Mouse (Mus musculus) kidney, adult 2 months (tissue): Measurements from ENCODE around the gene Ankrd11. TPM values are rescaled to one million over a fixed set of nuclear protein-coding genes. Genes with fewer than 3 reads are reported as not detected.

ENCODE experiments used
- DNase-seq: peaks from one replicate; pipeline ENCODE4 v3.0.0; 2021
- H3K27ac ChIP-seq: fragments of 200-500 bp; 2 replicates; pipeline ENCODE4 v1.5.1; 2012; ENCODE audit warnings: low read depth, low read length, control low read depth, inconsistent platforms; ENCODE audit not compliant: insufficient read depth
- H3K27me3 ChIP-seq: fragments of 200-500 bp; replicated peaks from 2 replicates; pipeline ENCODE4 v1.6.1; 2012; ENCODE audit warnings: mild to moderate bottlenecking, moderate library complexity, low read length, inconsistent platforms; ENCODE audit not compliant: control insufficient read depth, insufficient read depth
- H3K36me3 ChIP-seq: fragments of 200-500 bp; 2 replicates; pipeline ENCODE4 v1.6.1; 2012; ENCODE audit warnings: mild to moderate bottlenecking, moderate library complexity, low read length, inconsistent platforms; ENCODE audit not compliant: control insufficient read depth, insufficient read depth
- H3K4me1 ChIP-seq: fragments of 200-500 bp; 2 replicates; pipeline ENCODE4 v1.6.1; 2011; ENCODE audit warnings: low read length; ENCODE audit not compliant: control insufficient read depth, insufficient read depth
- H3K4me3 ChIP-seq: fragments of 200-500 bp; 2 replicates; pipeline ENCODE4 v1.5.1; 2011; ENCODE audit warnings: mild to moderate bottlenecking, low read depth, low read length, control low read depth; ENCODE audit not compliant: insufficient read depth
- CTCF ChIP-seq: fragments of 200-500 bp; conservative IDR thresholded peaks from 2 replicates; pipeline ENCODE4 v1.5.1; 2011; ENCODE audit warnings: low read depth, mild to moderate bottlenecking, control low read depth, low read length, moderate library complexity, mixed read lengths; ENCODE audit not compliant: insufficient read depth, insufficient read length
- POLR2A ChIP-seq: fragments of 200-500 bp; IDR thresholded peaks from one replicate; pipeline ENCODE4 v1.6.1; 2011; ENCODE audit warnings: low read depth, low read length, control low read depth
- WGBS: fragments of 180-500 bp; shearing (Covaris S2); methylation state at CpG from one replicate; pipeline ENCODE4 v1.1.7; 2018; 5-methylcytosine and 5-hydroxymethylcytosine counted together
- polyA plus RNA-seq: library from polyadenylated mRNA; depleted of rRNA; stranded (reverse); fragments of >200 nt; gene quantifications from 2 replicates; pipeline ENCODE4 v1.2.3, GENCODE M21; 2012

Gene Ankrd11
- polyA plus RNA-seq, 1 experiment = 32.7 TPM

- TF ChIP-seq POLR2A = no peak
- TF ChIP-seq CTCF = no peak
- Histone ChIP-seq H3K4me1 (peaks cover 27% of the 10 kb centered on the region), H3K27me3 (no peaks in the 10 kb centered on the region), H3K4me3 (no peak overlapping the region), H3K36me3 (no peaks in the 10 kb centered on the region), H3K27ac (no peak overlapping the region)
- 38% methylated on average over 1 of the region's 1 CpGs for WGBS
- no peak for DNase-seq
Observed at GRCm38 (mm10) chr8:122935118-122935517, 107.0 kb downstream of the Ankrd11 start.

- Histone ChIP-seq H3K4me1 (peaks cover 27% of the 10 kb centered on the region), H3K36me3 (no peaks in the 10 kb centered on the region), H3K27ac (no peak overlapping the region), H3K27me3 (no peaks in the 10 kb centered on the region), H3K4me3 (no peak overlapping the region)
- TF ChIP-seq POLR2A = no peak
- TF ChIP-seq CTCF = no peak
- no peak for DNase-seq
Observed at GRCm38 (mm10) chr8:122933973-122934372, 108.1 kb downstream of the Ankrd11 start.

- H3K36me3 ChIP-seq = no peaks in the 10 kb centered on the region
- 73% methylated on average over 2 of the region's 2 CpGs for WGBS
- peaks cover 23% of the 10 kb centered on the region for H3K4me1 ChIP-seq
- no peaks in the 10 kb centered on the region for H3K27me3 ChIP-seq
- no peak overlapping the region for H3K27ac ChIP-seq
- DNase-seq = no peak
- H3K4me3 ChIP-seq = no peak overlapping the region
- TF ChIP-seq POLR2A (no peak), CTCF (no peak)
Observed at GRCm38 (mm10) chr8:122932561-122932959, 109.5 kb downstream of the Ankrd11 start.

- no peak for TF ChIP-seq POLR2A
- no peak for TF ChIP-seq CTCF
- Histone ChIP-seq H3K4me3 (no peak overlapping the region), H3K4me1 (peaks cover 18% of the 10 kb centered on the region), H3K36me3 (no peaks in the 10 kb centered on the region), H3K27ac (no peak overlapping the region), H3K27me3 (no peaks in the 10 kb centered on the region)
- no peak for DNase-seq
- WGBS = 50% methylated on average over 3 of the region's 3 CpGs
Observed at GRCm38 (mm10) chr8:122931834-122932560, 110.1 kb downstream of the Ankrd11 start.

GRCm38 (mm10) chr8:122928631-122929224 is 113.3 kb downstream of the Ankrd11 start:
- TF ChIP-seq CTCF (no peak), POLR2A (no peak)
- no peak overlapping the region for H3K27ac ChIP-seq
- peaks cover 19% of the 10 kb centered on the region for H3K4me1 ChIP-seq
- no peak overlapping the region for H3K4me3 ChIP-seq
- peak; percentile 45 for DNase-seq
- H3K36me3 ChIP-seq = no peaks in the 10 kb centered on the region
- 72% methylated on average over 7 of the region's 7 CpGs for WGBS
- no peaks in the 10 kb centered on the region for H3K27me3 ChIP-seq

- Histone ChIP-seq H3K4me1 (peaks cover 17% of the 10 kb centered on the region), H3K4me3 (no peak overlapping the region), H3K36me3 (no peaks in the 10 kb centered on the region), H3K27me3 (no peaks in the 10 kb centered on the region), H3K27ac (no peak overlapping the region)
- 59% methylated on average over 3 of the region's 3 CpGs for WGBS
- DNase-seq = no peak
- TF ChIP-seq CTCF = no peak
- no peak for TF ChIP-seq POLR2A
Observed at GRCm38 (mm10) chr8:122927841-122928240, 114.2 kb downstream of the Ankrd11 start.

GRCm38 (mm10) chr8:122926782-122927181 is 115.3 kb downstream of the Ankrd11 start:
- no peaks in the 10 kb centered on the region for H3K27me3 ChIP-seq
- H3K27ac ChIP-seq = no peak overlapping the region
- DNase-seq = no peak
- H3K4me3 ChIP-seq = no peak overlapping the region
- no peaks in the 10 kb centered on the region for H3K36me3 ChIP-seq
- TF ChIP-seq POLR2A (no peak), CTCF (peak; percentile 51)
- peaks cover 17% of the 10 kb centered on the region for H3K4me1 ChIP-seq
- 89% methylated on average over 7 of the region's 7 CpGs for WGBS
